Mouse (Mus musculus): ENCODE data around the gene Ptpn7.

Ptpn7 gene

GRCm38 (mm10) chr1:135185936-135186335 lies 53.4 kb downstream of the Ptpn7 start:
- 78% methylated on average over 5 of the region's 5 CpGs for WGBS

DNA sequence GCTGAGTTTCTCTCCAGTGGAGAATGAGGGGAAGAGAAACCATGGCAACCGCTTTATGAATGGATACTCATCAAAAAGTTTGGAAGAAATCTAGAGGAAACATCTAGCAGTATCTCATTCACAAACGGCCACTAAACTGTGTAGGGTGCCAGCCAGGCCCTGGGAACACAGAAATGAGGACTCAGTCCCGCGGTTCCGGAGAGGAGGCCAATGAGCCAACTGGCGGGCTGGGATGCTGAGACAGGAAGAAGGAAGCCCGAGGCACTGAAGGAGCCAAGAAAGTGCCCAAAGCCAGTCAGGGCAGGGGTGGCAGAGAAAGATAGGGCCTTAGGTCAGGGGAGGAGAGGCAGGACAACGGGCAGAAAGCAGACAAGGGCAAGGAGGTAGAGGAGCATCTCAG lies 53.9 kb downstream of the Ptpn7 start:
- 34% methylated on average over 8 of the region's 8 CpGs for WGBS

GRCm38 (mm10) chr1:135187016-135187415 lies 54.5 kb downstream of the Ptpn7 start:
- 45% methylated on average over 2 of the region's 2 CpGs for WGBS

DNA sequence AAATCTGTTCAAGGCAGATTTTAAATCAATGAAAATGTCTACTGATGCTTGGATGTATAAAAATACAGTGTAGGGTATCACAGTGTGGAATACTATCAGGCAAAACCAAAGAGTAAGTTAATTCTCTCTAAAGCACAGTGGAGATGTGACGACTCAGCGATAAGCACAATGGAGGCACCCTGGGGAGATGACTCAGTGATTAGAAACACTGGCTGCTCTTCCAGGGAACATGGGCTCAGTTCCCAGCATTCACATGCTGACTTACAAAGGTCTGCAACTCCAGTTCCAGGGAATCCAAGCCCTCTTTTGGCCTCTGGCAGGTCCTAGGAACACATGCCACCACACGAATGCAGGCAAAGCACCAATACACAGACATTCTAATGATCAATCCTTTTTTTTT lies 55.7 kb downstream of the Ptpn7 start:
- WGBS: 23% methylated on average over 3 of the region's 3 CpGs

- 87% methylated on average over 4 of the region's 4 CpGs for WGBS
These were observed 56.7 kb downstream of the Ptpn7 start for GRCm38 (mm10) chr1:135189186-135189585.

DNA sequence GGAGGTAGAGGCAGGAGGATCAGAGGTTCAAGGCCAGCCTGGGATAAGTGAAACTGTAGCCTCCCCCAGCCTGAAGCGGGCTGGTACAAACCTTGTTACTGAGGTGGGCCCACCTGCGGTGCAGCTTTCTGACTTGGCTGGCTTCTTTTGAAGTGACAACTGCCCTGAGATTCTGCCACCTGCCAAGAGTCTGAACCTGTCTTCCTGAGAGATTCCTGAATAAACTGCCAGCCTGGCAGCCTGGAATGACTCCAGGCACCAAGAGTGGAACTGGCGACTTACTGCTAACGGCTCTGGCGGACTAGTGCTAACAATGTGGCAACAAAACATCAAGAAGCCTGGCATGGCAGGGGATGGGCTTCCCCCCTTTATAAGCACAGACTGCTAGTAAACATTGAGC lies 61.8 kb downstream of the Ptpn7 start:
- 77% methylated on average over 5 of the region's 5 CpGs for WGBS
